Mouse (Mus musculus) testis, postnatal 10 days (tissue): ENCODE results near the gene Smim26.

Source experiments
- DNase-seq: peaks from one replicate; pipeline ENCODE4 v3.0.0; 2021; ENCODE audit warnings: low spot score

Gene Smim26

GRCm38 (mm10) chr2:144637204-144637603 is 43.4 kb downstream of the Smim26 start:
- no peak for DNase-seq

- DNase-seq = no peak
Observed at GRCm38 (mm10) chr2:144637671-144638395, 44.0 kb downstream of the Smim26 start.

GRCm38 (mm10) chr2:144638719-144639118 is 44.9 kb downstream of the Smim26 start:
- DNase-seq = peak; percentile 57

GRCm38 (mm10) chr2:144640101-144640500 is 46.2 kb downstream of the Smim26 start:
- no peak for DNase-seq

- DNase-seq = no peak
Observed at GRCm38 (mm10) chr2:144641991-144642390, 48.1 kb downstream of the Smim26 start.
